Mouse (Mus musculus) testis, adult 2 months (tissue): ENCODE data around the gene Dennd2c.

ENCODE experiments used
- CTCF ChIP-seq: fragments of 200-500 bp; IDR thresholded peaks from 2 replicates; pipeline ENCODE4 v1.5.1; 2012; ENCODE audit warnings: low read depth, mild to moderate bottlenecking, inconsistent platforms, low read length, moderate library complexity; ENCODE audit not compliant: control insufficient read depth, insufficient read depth, insufficient replicate concordance
- POLR2A ChIP-seq: fragments of 200-500 bp; IDR thresholded peaks from 2 replicates; pipeline ENCODE4 v1.6.1; 2012; ENCODE audit warnings: low read depth, mild to moderate bottlenecking, inconsistent platforms, low read length, moderate library complexity; ENCODE audit not compliant: control insufficient read depth

DNA sequence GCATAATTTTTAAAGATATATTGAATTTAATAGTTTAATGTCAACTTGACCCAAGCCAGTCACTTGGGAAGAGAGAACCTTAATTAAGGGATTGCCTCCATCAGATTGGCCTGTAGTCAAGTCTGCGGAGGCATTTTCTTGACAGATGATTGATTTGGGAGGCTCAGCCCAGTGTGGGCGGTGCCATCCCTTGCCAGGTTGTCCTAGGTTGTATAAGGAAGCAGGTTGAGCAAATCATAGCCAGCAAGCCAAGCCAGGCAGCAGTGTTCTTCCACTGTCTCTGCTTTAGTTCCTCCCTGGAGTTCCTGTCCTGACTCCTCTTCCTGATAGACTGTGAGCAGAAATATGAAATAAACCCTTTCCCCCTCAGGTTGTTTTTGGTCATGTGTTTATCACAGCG lies 21.2 kb downstream of the Dennd2c start:
- TF ChIP-seq CTCF: no peak
- no peak for TF ChIP-seq POLR2A
